Mouse (Mus musculus) cortical plate, adult 2 months (tissue): Measurements from ENCODE around the gene Katnal1. TPM values are rescaled to one million over a fixed set of nuclear protein-coding genes. Genes with fewer than 3 reads are reported as not detected.

ENCODE experiments used
- H3K27ac ChIP-seq: fragments of 200-500 bp; 2 replicates; pipeline ENCODE4 v1.5.1; 2012; ENCODE audit warnings: low read length, control low read depth, inconsistent platforms; ENCODE audit not compliant: insufficient read depth
- H3K4me1 ChIP-seq: fragments of 200-500 bp; 2 replicates; pipeline ENCODE4 v1.6.1; 2011; ENCODE audit warnings: low read length; ENCODE audit not compliant: control insufficient read depth, insufficient read depth
- H3K4me3 ChIP-seq: fragments of 200-500 bp; 2 replicates; pipeline ENCODE4 v1.5.1; 2011; ENCODE audit warnings: mild to moderate bottlenecking, low read length, control low read depth; ENCODE audit not compliant: insufficient read depth
- CTCF ChIP-seq: fragments of 200-500 bp; IDR thresholded peaks from 2 replicates; pipeline ENCODE4 v1.5.1; 2011; ENCODE audit warnings: mild to moderate bottlenecking, control low read depth, low read length; ENCODE audit not compliant: insufficient read depth; ENCODE audit errors: extremely low read depth
- POLR2A ChIP-seq: fragments of 200-500 bp; IDR thresholded peaks from 2 replicates; pipeline ENCODE4 v1.6.1; 2011; ENCODE audit warnings: mild to moderate bottlenecking, low read length, control low read depth; ENCODE audit not compliant: insufficient read depth; ENCODE audit errors: extremely low read depth
- polyA plus RNA-seq: library from polyadenylated mRNA; depleted of rRNA; stranded (reverse); fragments of >200 nt; gene quantifications from 2 replicates; pipeline ENCODE4 v1.2.3, GENCODE M21; 2012

The Katnal1 gene
- polyA plus RNA-seq, 1 experiment, result 42.9 TPM

- no peak overlapping the region for H3K4me3 ChIP-seq
- H3K4me1 ChIP-seq, result no peaks in the 10 kb centered on the region
- no peak overlapping the region for H3K27ac ChIP-seq
- TF ChIP-seq POLR2A (no peak), CTCF (no peak)
Observed at GRCm38 (mm10) chr5:148867171-148867570, 61.9 kb downstream of the Katnal1 start.

- Histone ChIP-seq H3K4me1 (no peaks in the 10 kb centered on the region), H3K27ac (no peak overlapping the region), H3K4me3 (no peak overlapping the region)
- TF ChIP-seq POLR2A, result no peak
- TF ChIP-seq CTCF, result no peak
Observed at GRCm38 (mm10) chr5:148866571-148866970, 62.5 kb downstream of the Katnal1 start.

- Histone ChIP-seq H3K27ac (no peak overlapping the region), H3K4me3 (no peak overlapping the region), H3K4me1 (no peaks in the 10 kb centered on the region)
- no peak for TF ChIP-seq CTCF
- TF ChIP-seq POLR2A, result no peak
Observed at GRCm38 (mm10) chr5:148863409-148863808, 65.7 kb downstream of the Katnal1 start.

GRCm38 (mm10) chr5:148862853-148863252 lies 66.3 kb downstream of the Katnal1 start:
- Histone ChIP-seq H3K4me3 (no peak overlapping the region), H3K4me1 (no peaks in the 10 kb centered on the region), H3K27ac (no peak overlapping the region)
- TF ChIP-seq POLR2A (no peak), CTCF (no peak)

GRCm38 (mm10) chr5:148862136-148862535 lies 67.0 kb downstream of the Katnal1 start:
- H3K27ac ChIP-seq, result no peak overlapping the region
- TF ChIP-seq POLR2A (no peak), CTCF (no peak)
- no peaks in the 10 kb centered on the region for H3K4me1 ChIP-seq
- H3K4me3 ChIP-seq, result no peak overlapping the region

- no peaks in the 10 kb centered on the region for H3K4me1 ChIP-seq
- no peak overlapping the region for H3K4me3 ChIP-seq
- TF ChIP-seq CTCF, result no peak
- no peak for TF ChIP-seq POLR2A
- H3K27ac ChIP-seq, result no peak overlapping the region
Observed at GRCm38 (mm10) chr5:148857522-148857921, 71.6 kb downstream of the Katnal1 start.

- Histone ChIP-seq H3K27ac (no peak overlapping the region), H3K4me1 (no peaks in the 10 kb centered on the region), H3K4me3 (no peak overlapping the region)
- no peak for TF ChIP-seq CTCF
Observed at GRCm38 (mm10) chr5:148855047-148855446, 74.1 kb downstream of the Katnal1 start.

- no peak overlapping the region for H3K27ac ChIP-seq
- no peak for TF ChIP-seq CTCF
- no peak for TF ChIP-seq POLR2A
- no peaks in the 10 kb centered on the region for H3K4me1 ChIP-seq
- H3K4me3 ChIP-seq, result no peak overlapping the region
Observed at GRCm38 (mm10) chr5:148854166-148854565, 75.0 kb downstream of the Katnal1 start.

- no peaks in the 10 kb centered on the region for H3K4me1 ChIP-seq
- TF ChIP-seq POLR2A, result no peak
- no peak for TF ChIP-seq CTCF
- H3K4me3 ChIP-seq, result no peak overlapping the region
- no peak overlapping the region for H3K27ac ChIP-seq
Observed at GRCm38 (mm10) chr5:148849516-148849915, 79.6 kb downstream of the Katnal1 start.

GRCm38 (mm10) chr5:148847032-148847431 lies 82.1 kb downstream of the Katnal1 start:
- H3K4me1 ChIP-seq, result no peaks in the 10 kb centered on the region
- no peak overlapping the region for H3K27ac ChIP-seq
- TF ChIP-seq POLR2A (no peak), CTCF (no peak)
- no peak overlapping the region for H3K4me3 ChIP-seq

- Histone ChIP-seq H3K4me3 (no peak overlapping the region), H3K4me1 (no peaks in the 10 kb centered on the region), H3K27ac (no peak overlapping the region)
- TF ChIP-seq POLR2A (no peak), CTCF (no peak)
Observed at GRCm38 (mm10) chr5:148837069-148837468, 92.1 kb downstream of the Katnal1 start.
